Mouse (Mus musculus) bone marrow macrophage, adult 2 months (primary cell): ENCODE results near the gene Tesk2. TPM values are rescaled to one million over a fixed set of nuclear protein-coding genes. Genes with fewer than 3 reads are reported as not detected.

Experiments used
- H3K27ac ChIP-seq: 2 replicates; pipeline ENCODE4 v1.5.1; 2012; ENCODE audit warnings: low read depth, low read length; ENCODE audit not compliant: insufficient read depth
- H3K4me1 ChIP-seq: 2 replicates; pipeline ENCODE4 v1.6.1; 2012; ENCODE audit warnings: low read length; ENCODE audit not compliant: control insufficient read depth, insufficient read depth
- H3K4me3 ChIP-seq: 2 replicates; pipeline ENCODE4 v1.5.1; 2012; ENCODE audit warnings: mild to moderate bottlenecking, low read length, moderate library complexity; ENCODE audit not compliant: insufficient read depth
- CTCF ChIP-seq: IDR thresholded peaks from 2 replicates; pipeline ENCODE4 v1.5.1; 2012; ENCODE audit warnings: low read depth, mild to moderate bottlenecking, low read length, moderate library complexity
- POLR2A ChIP-seq: IDR thresholded peaks from 2 replicates; pipeline ENCODE4 v1.6.1; 2012; ENCODE audit warnings: mild to moderate bottlenecking, low read depth, low read length, borderline replicate concordance
- polyA plus RNA-seq: library from polyadenylated mRNA; stranded (reverse); fragments of >200 nt; gene quantifications from 2 replicates; pipeline ENCODE4 v1.2.4, GENCODE M21; 2012; ENCODE audit not compliant: missing spikeins, insufficient read depth, insufficient read length

Tesk2 gene
- polyA plus RNA-seq, 1 experiment, result 13.2 TPM

GRCm38 (mm10) chr4:116840841-116841240, 120.1 kb downstream of the Tesk2 start:
- Histone ChIP-seq H3K4me1 (no peaks in the 10 kb centered on the region), H3K27ac (no peak overlapping the region), H3K4me3 (no peak overlapping the region)
- TF ChIP-seq CTCF (no peak), POLR2A (no peak)

GRCm38 (mm10) chr4:116844324-116844723, 123.6 kb downstream of the Tesk2 start:
- H3K4me3 ChIP-seq, result no peak overlapping the region
- no peaks in the 10 kb centered on the region for H3K4me1 ChIP-seq
- H3K27ac ChIP-seq, result no peak overlapping the region
- TF ChIP-seq POLR2A, result no peak
- TF ChIP-seq CTCF, result no peak

DNA sequence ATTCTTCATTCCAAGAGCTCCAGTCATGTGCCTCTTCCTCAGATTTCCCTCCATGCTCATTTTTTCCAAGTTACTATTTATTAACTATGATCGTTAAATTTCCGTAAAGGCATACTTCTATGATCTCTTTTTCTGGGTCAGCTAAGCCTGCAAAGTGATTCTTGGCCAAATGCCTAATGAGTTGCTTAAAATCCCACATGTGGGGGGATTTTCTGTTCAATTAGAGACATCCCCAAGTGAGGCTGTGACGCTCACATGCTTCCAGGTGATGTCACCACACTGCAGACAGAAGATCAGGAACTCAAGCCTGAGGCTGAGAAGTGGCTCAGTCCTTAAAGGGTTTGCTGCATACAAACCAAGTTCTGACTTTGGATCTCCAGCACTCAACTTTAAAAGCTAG, 129.2 kb downstream of the Tesk2 start:
- TF ChIP-seq POLR2A (no peak), CTCF (no peak)
- Histone ChIP-seq H3K4me3 (no peak overlapping the region), H3K27ac (no peak overlapping the region), H3K4me1 (no peaks in the 10 kb centered on the region)

DNA sequence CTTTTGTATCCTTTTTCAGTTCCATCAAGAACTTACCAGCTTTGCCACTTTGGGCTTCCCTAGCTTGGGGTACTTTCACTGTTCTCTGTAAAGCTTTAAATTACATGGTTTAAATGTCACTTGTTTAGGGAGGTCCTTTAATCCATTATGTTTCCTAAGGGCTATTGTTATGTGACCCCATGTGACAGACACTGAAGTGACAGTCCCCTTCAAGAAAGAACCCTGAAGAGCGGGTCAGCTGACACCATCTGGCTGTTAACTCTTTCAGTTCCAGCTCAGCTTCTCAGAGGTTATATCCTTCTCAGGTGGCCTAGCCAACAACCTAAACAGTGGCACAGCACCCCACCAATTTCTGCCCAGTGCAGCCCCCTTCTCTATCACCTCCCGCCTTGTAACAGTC, 133.5 kb downstream of the Tesk2 start:
- TF ChIP-seq POLR2A (no peak), CTCF (no peak)

More for the DNA sequence above, 133.5 kb downstream of the Tesk2 start:
- Histone ChIP-seq H3K4me3 (no peak overlapping the region), H3K4me1 (no peaks in the 10 kb centered on the region), H3K27ac (no peak overlapping the region)

Other genes with a start within 250 kb of the Tesk2 start
- 3.3 and 3.6 TPM in 2 replicates for gene Ipp, start 213.4 kb upstream of the Tesk2 start, polyA plus RNA-seq
- gene Tmem69, start 165.0 kb upstream of the Tesk2 start, polyA plus RNA-seq, result 16.7 and 18.5 TPM in 2 replicates
- gene Gpbp1l1, start 163.3 kb upstream of the Tesk2 start, polyA plus RNA-seq, result 59.5 and 64.7 TPM in 2 replicates
- 5.5 and 6.0 TPM in 2 replicates for gene Ccdc17, start 124.3 kb upstream of the Tesk2 start, polyA plus RNA-seq
- gene Nasp, start 93.0 kb upstream of the Tesk2 start, polyA plus RNA-seq, result 44.2 and 48.6 TPM in 2 replicates
- 1,749 and 1,754 TPM in 2 replicates for gene Akr1a1, start 69.3 kb upstream of the Tesk2 start, polyA plus RNA-seq
- 2,298 and 2,420 TPM in 2 replicates for gene Prdx1, start 35.4 kb upstream of the Tesk2 start, polyA plus RNA-seq
- gene Mmachc, start 12.5 kb upstream of the Tesk2 start, polyA plus RNA-seq, result 3.6 and 4.5 TPM in 2 replicates
- gene Ccdc163, start 12.4 kb upstream of the Tesk2 start, polyA plus RNA-seq, result 54.8 and 71.5 TPM in 2 replicates
- gene Toe1, start 86.7 kb downstream of the Tesk2 start, polyA plus RNA-seq, result 15.7 and 20.6 TPM in 2 replicates
- gene Mutyh, start 86.8 kb downstream of the Tesk2 start, polyA plus RNA-seq, result 2.0 and 4.9 TPM in 2 replicates
- not detected in 2 replicates for gene Hpdl, start 100.8 kb downstream of the Tesk2 start, polyA plus RNA-seq
- not detected in 2 replicates for gene Zswim5, start 156.4 kb downstream of the Tesk2 start, polyA plus RNA-seq